Mouse (Mus musculus): ENCODE data around the gene Tspan11.

DNA sequence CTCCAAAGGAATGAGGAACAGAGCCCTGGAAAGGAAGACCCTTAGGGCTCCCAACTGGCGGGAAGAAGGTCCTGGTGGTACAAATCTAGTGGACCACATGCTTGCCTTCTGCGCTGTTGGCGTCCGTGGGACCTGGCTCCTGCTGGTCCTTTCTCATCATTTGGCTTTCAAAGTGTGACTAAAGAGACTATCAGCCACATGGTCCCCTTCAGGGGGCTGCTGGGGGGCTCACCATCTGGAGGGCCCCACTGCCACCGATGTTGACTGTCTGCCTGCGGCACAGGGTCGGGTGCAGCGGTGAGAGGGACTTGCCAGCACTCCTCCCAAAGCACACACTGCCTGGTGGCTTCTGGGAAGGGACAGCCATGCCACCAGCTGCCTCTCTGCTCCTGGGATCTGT is 105.6 kb downstream of the Tspan11 start:
- TF ChIP-seq CTCF (IDR thresholded peaks at IDR 0.05; ENCODE audit: low read depth, low read length) (no peak), POLR2AphosphoS5 (IDR thresholded peaks at IDR 0.05; ENCODE audit: insufficient replicate concordance, low read depth, low read length) (no peak)

Measured in G1E (cell line).